In genomic region chr5:112815051-112815450, GRCm38 (mm10) we compare ENCODE assay signal across 28 mouse cellular contexts.
DNase-seq lines count a peak whose midpoint lies in the region; ATAC-seq lines count a peak whose summit lies in the region.
"Had no signal": no experiment of that assay in that cellular context is flagged by ENCODE, and none has a peak within 500 bp of the region (broad histone marks: within the 10 kb centered on the region; RNA-seq: fewer than 3 reads in every experiment).

No protein-coding gene starts in this region.

- intact Hi-C loops in heart, postnatal 10 days (cut with DNase I) = no loop called here
- intact Hi-C loops in left cerebral cortex, postnatal 10 days (cut with DNase I) = no loop called here

- no peak overlapping the region for H3K27ac ChIP-seq in heart, embryonic 12.5 days (ENCODE audit: poor library complexity, severe bottlenecking)
- 0 out of 2 replicates have a peak overlapping the region, but pooled peaks have one; percentile 26 for H3K27ac ChIP-seq in hindbrain, embryonic 14.5 days
- no peak overlapping the region for H3K27ac ChIP-seq in hindbrain, embryonic 16.5 days (ENCODE audit: low read depth, low read length)
- H3K27ac ChIP-seq: embryonic facial prominence, embryonic 13.5 days; hindbrain, embryonic 10.5 days; kidney, embryonic 15.5 days; layer of hippocampus, adult 2 months; left cerebral cortex, adult 2 months; liver, embryonic 12.5 days; midbrain, embryonic 13.5 days had no signal

- H3K9ac ChIP-seq in heart, embryonic 12.5 days = no peak overlapping the region
- H3K9ac ChIP-seq in hindbrain, embryonic 14.5 days = no peak overlapping the region
- H3K9ac ChIP-seq in hindbrain, embryonic 16.5 days (ENCODE audit: low read depth, low read length) = no peak overlapping the region
- H3K9ac ChIP-seq: embryonic facial prominence, embryonic 13.5 days; kidney, embryonic 15.5 days; liver, embryonic 12.5 days; midbrain, embryonic 13.5 days had no signal

- no peak overlapping the region for H3K4me3 ChIP-seq in heart, embryonic 12.5 days
- H3K4me3 ChIP-seq in hindbrain, embryonic 14.5 days (replicated peaks; ENCODE audit: low read length) = no peak overlapping the region
- no peak overlapping the region for H3K4me3 ChIP-seq in hindbrain, embryonic 16.5 days (ENCODE audit: low read length)
- H3K4me3 ChIP-seq: embryonic facial prominence, embryonic 13.5 days; hindbrain, embryonic 10.5 days; kidney, embryonic 15.5 days; layer of hippocampus, adult 2 months; left cerebral cortex, adult 2 months; liver, embryonic 12.5 days; megakaryocyte, embryonic 14.5 days; midbrain, embryonic 13.5 days had no signal

- DNase-seq in heart, adult 8-10 months (ENCODE audit: low spot score) = peak; percentile 38
- DNase-seq in hindbrain, embryonic 14.5 days (ENCODE audit: low spot score) = no peak
- peak; percentile 7 for DNase-seq in brain, adult 2 months (ENCODE audit: low read depth, low spot score)
- peak; percentile 56 to 67 for DNase-seq in heart, postnatal 10 days
- no peak for DNase-seq in left cerebral cortex, postnatal 10 days (ENCODE audit: extremely low spot score in 1 of 2, low spot score in 2 of 2)
- no peak for DNase-seq in ovary, postnatal 36 days (ENCODE audit: low spot score)
- DNase-seq: adrenal gland, postnatal 10 days; cerebellum, adult 11 months; cerebellum, adult 9-11 months; gastrocnemius, postnatal 10 days; kidney, adult 18-20 months; kidney, postnatal 36 days; lung, adult 18-20 months; lung, postnatal 4 days; thymus, postnatal 4 days had no signal

- 73% methylated on average over 7 of the region's 7 CpGs for WGBS in heart, embryonic 12.5 days
- 65% methylated on average over 7 of the region's 7 CpGs for WGBS in hindbrain, embryonic 14.5 days
- WGBS in hindbrain, embryonic 16.5 days = 76% methylated on average over 7 of the region's 7 CpGs

- H3K4me2 ChIP-seq in heart, embryonic 12.5 days = no peak overlapping the region
- H3K4me2 ChIP-seq in hindbrain, embryonic 14.5 days (replicated peaks) = no peak overlapping the region
- no peak overlapping the region for H3K4me2 ChIP-seq in hindbrain, embryonic 16.5 days (ENCODE audit: low read length)
- H3K4me2 ChIP-seq: embryonic facial prominence, embryonic 13.5 days; kidney, embryonic 15.5 days; liver, embryonic 12.5 days; midbrain, embryonic 13.5 days had no signal

- H3K36me3 ChIP-seq in heart, embryonic 12.5 days = peaks cover 67% of the 10 kb centered on the region
- no peaks in the 10 kb centered on the region for H3K36me3 ChIP-seq in hindbrain, embryonic 14.5 days (replicated peaks; ENCODE audit: control insufficient read depth, insufficient read depth)
- no peaks in the 10 kb centered on the region for H3K36me3 ChIP-seq in hindbrain, embryonic 16.5 days (ENCODE audit: control insufficient read depth, insufficient read depth, low read length)
- H3K36me3 ChIP-seq: embryonic facial prominence, embryonic 13.5 days; hindbrain, embryonic 10.5 days; kidney, embryonic 15.5 days; liver, embryonic 12.5 days; midbrain, embryonic 13.5 days had no signal

- no peaks in the 10 kb centered on the region for H3K9me3 ChIP-seq in heart, embryonic 12.5 days (replicated peaks)
- no peaks in the 10 kb centered on the region for H3K9me3 ChIP-seq in hindbrain, embryonic 14.5 days (ENCODE audit: control insufficient read depth, low read length)
- H3K9me3 ChIP-seq in hindbrain, embryonic 16.5 days (ENCODE audit: control insufficient read depth, low read length) = no peaks in the 10 kb centered on the region
- H3K9me3 ChIP-seq: embryonic facial prominence, embryonic 13.5 days; hindbrain, embryonic 10.5 days; kidney, embryonic 15.5 days; midbrain, embryonic 13.5 days had no signal

- no peaks in the 10 kb centered on the region for H3K27me3 ChIP-seq in heart, embryonic 12.5 days (replicated peaks)
- H3K27me3 ChIP-seq in hindbrain, embryonic 14.5 days (ENCODE audit: control insufficient read depth, insufficient read depth, low read length) = peaks cover 6% of the 10 kb centered on the region; the same call in 1 of the 2 replicates
- H3K27me3 ChIP-seq in hindbrain, embryonic 16.5 days (replicated peaks; ENCODE audit: control insufficient read depth, insufficient read depth, low read length) = no peaks in the 10 kb centered on the region
- H3K27me3 ChIP-seq: liver, embryonic 12.5 days; megakaryocyte, embryonic 14.5 days; Patski had no signal

- no peak for ATAC-seq in heart, embryonic 12.5 days (ENCODE audit: insufficient number of reproducible peaks, low FRiP score)
- ATAC-seq in hindbrain, embryonic 14.5 days (ENCODE audit: low FRiP score) = no peak
- no peak for ATAC-seq in hindbrain, embryonic 16.5 days
- ATAC-seq: forebrain, embryonic 16.5 days; liver, embryonic 12.5 days; lung, postnatal 0 days; midbrain, embryonic 13.5 days; Patski had no signal

- H3K4me1 ChIP-seq in heart, embryonic 12.5 days (replicated peaks) = 0 out of 2 replicates have a peak, but pooled peaks cover 4% of the 10 kb centered on the region
- no peaks in the 10 kb centered on the region; the same call in 1 of the 2 replicates for H3K4me1 ChIP-seq in hindbrain, embryonic 14.5 days (replicated peaks; ENCODE audit: control insufficient read depth, insufficient read depth, low read length)
- H3K4me1 ChIP-seq in hindbrain, embryonic 16.5 days (ENCODE audit: control insufficient read depth, insufficient read depth, low read depth, low read length) = no peaks in the 10 kb centered on the region; the same call in 1 of the 2 replicates
- H3K4me1 ChIP-seq: embryonic facial prominence, embryonic 13.5 days; kidney, embryonic 15.5 days; liver, embryonic 12.5 days; megakaryocyte, embryonic 14.5 days had no signal

Comparison
In these comparisons a context has a peak if more than half of its experiments do, and no peak if none do; other contexts are left out.
1. DNase-seq: peak in heart, adult 8-10 months (single experiment), brain, adult 2 months (single experiment) and heart, postnatal 10 days (2 of 2); none in hindbrain, embryonic 14.5 days (single experiment), left cerebral cortex, postnatal 10 days (0 of 2) and ovary, postnatal 36 days (single experiment).